ENCODE assay signal across 8 mouse cellular contexts in genomic region chr13:58274259-58274991, GRCm38 (mm10). TPM values are rescaled to one million over a fixed set of nuclear protein-coding genes. Genes with fewer than 3 reads are reported as not detected.
DNase-seq lines count a peak whose midpoint lies in the region; ATAC-seq and TF ChIP-seq lines count a peak whose summit lies in the region.

No protein-coding gene starts in this region.

- peak; percentile 60 for DNase-seq in B cell, adult 2 months
- DNase-seq in adrenal gland, postnatal 4 days (ENCODE audit: low spot score in 2 of 2), result peak; percentile 57 to 68
- peak; percentile 88 for DNase-seq in embryonic facial prominence, embryonic 14.5 days (ENCODE audit: low spot score)
- DNase-seq in heart, embryonic 10.5 days (ENCODE audit: low spot score), result peak; percentile 87
- DNase-seq in liver, embryonic 13.5 days, result peak; percentile 43

- H3K9ac ChIP-seq in embryonic facial prominence, embryonic 14.5 days (ENCODE audit: low read depth, low read length), result peak overlapping the region; percentile 84
- H3K9ac ChIP-seq in kidney, embryonic 16.5 days (replicated peaks; ENCODE audit: low read length), result peak overlapping the region; percentile 90
- peak overlapping the region; percentile 80 for H3K9ac ChIP-seq in liver, embryonic 13.5 days
- H3K9ac ChIP-seq in neural tube, embryonic 13.5 days, result peak overlapping the region; percentile 88

- H3K9me3 ChIP-seq in embryonic facial prominence, embryonic 14.5 days (ENCODE audit: control insufficient read depth, low read length), result no peaks in the 10 kb centered on the region
- no peaks in the 10 kb centered on the region for H3K9me3 ChIP-seq in heart, embryonic 10.5 days
- no peaks in the 10 kb centered on the region for H3K9me3 ChIP-seq in kidney, embryonic 16.5 days (ENCODE audit: low read length)
- no peaks in the 10 kb centered on the region for H3K9me3 ChIP-seq in liver, embryonic 13.5 days (replicated peaks)
- no peaks in the 10 kb centered on the region for H3K9me3 ChIP-seq in neural tube, embryonic 13.5 days

- H3K27ac ChIP-seq in embryonic facial prominence, embryonic 14.5 days (replicated peaks; ENCODE audit: low read depth, low read length), result peak overlapping the region; percentile 80
- peak overlapping the region; percentile 91 for H3K27ac ChIP-seq in heart, embryonic 10.5 days
- H3K27ac ChIP-seq in kidney, embryonic 16.5 days (ENCODE audit: low read length), result peak overlapping the region; percentile 81
- H3K27ac ChIP-seq in liver, embryonic 13.5 days, result no peak overlapping the region
- H3K27ac ChIP-seq in neural tube, embryonic 13.5 days (replicated peaks), result peak overlapping the region; percentile 87
- H3K27ac ChIP-seq in testis, adult 2 months (ENCODE audit: control insufficient read depth, insufficient read depth, low read depth, low read length), result peak overlapping the region; percentile 88

- peak overlapping the region; percentile 91 for H3K4me3 ChIP-seq in embryonic facial prominence, embryonic 14.5 days (ENCODE audit: low read depth, low read length)
- H3K4me3 ChIP-seq in heart, embryonic 10.5 days, result peak overlapping the region; percentile 90
- peak overlapping the region; percentile 87 for H3K4me3 ChIP-seq in kidney, embryonic 16.5 days (ENCODE audit: low read length)
- H3K4me3 ChIP-seq in liver, embryonic 13.5 days (replicated peaks), result peak overlapping the region; percentile 74
- H3K4me3 ChIP-seq in neural tube, embryonic 13.5 days, result peak overlapping the region; percentile 91
- H3K4me3 ChIP-seq in testis, adult 2 months (ENCODE audit: control insufficient read depth, low read depth, low read length), result peak overlapping the region; percentile 98

- H3K36me3 ChIP-seq in embryonic facial prominence, embryonic 14.5 days (ENCODE audit: control insufficient read depth, insufficient read depth, low read length), result no peaks in the 10 kb centered on the region
- no peaks in the 10 kb centered on the region for H3K36me3 ChIP-seq in heart, embryonic 10.5 days
- no peaks in the 10 kb centered on the region for H3K36me3 ChIP-seq in kidney, embryonic 16.5 days (ENCODE audit: insufficient read depth, low read length)
- no peaks in the 10 kb centered on the region for H3K36me3 ChIP-seq in liver, embryonic 13.5 days
- H3K36me3 ChIP-seq in neural tube, embryonic 13.5 days, result no peaks in the 10 kb centered on the region
- peaks cover 2% of the 10 kb centered on the region for H3K36me3 ChIP-seq in testis, adult 2 months (ENCODE audit: control insufficient read depth, insufficient read depth, low read length)

- ATAC-seq in embryonic facial prominence, embryonic 14.5 days (ENCODE audit: low read depth), result peak; percentile 91
- peak; percentile 87 for ATAC-seq in kidney, embryonic 16.5 days (ENCODE audit: low FRiP score, low TSS enrichment)
- ATAC-seq in liver, embryonic 13.5 days (ENCODE audit: low read depth), result peak; percentile 73
- ATAC-seq in neural tube, embryonic 13.5 days (ENCODE audit: low read depth), result peak; percentile 87

- peak overlapping the region; percentile 87 for H3K4me2 ChIP-seq in embryonic facial prominence, embryonic 14.5 days (ENCODE audit: low read depth, low read length)
- peak overlapping the region; percentile 90 for H3K4me2 ChIP-seq in kidney, embryonic 16.5 days (replicated peaks; ENCODE audit: low read depth, low read length)
- peak overlapping the region; percentile 96 for H3K4me2 ChIP-seq in liver, embryonic 13.5 days
- peak overlapping the region; percentile 74 for H3K4me2 ChIP-seq in neural tube, embryonic 13.5 days

- TF ChIP-seq POLR2A in testis, adult 2 months (IDR thresholded peaks at IDR 0.05; ENCODE audit: control insufficient read depth, low read depth, low read length), result peak; percentile 45

- WGBS in embryonic facial prominence, embryonic 14.5 days, result under 1% methylated on average over 42 of the region's 84 CpGs
- WGBS in heart, embryonic 10.5 days, result under 1% methylated on average over 84 of the region's 84 CpGs
- under 1% methylated on average over 75 of the region's 84 CpGs for WGBS in kidney, embryonic 16.5 days
- under 1% methylated on average over 72 of the region's 84 CpGs for WGBS in liver, embryonic 13.5 days (ENCODE audit: insufficient replicate concordance)
- under 1% methylated on average over 83 of the region's 84 CpGs for WGBS in neural tube, embryonic 13.5 days

- peaks cover 5% of the 10 kb centered on the region for H3K4me1 ChIP-seq in embryonic facial prominence, embryonic 14.5 days (ENCODE audit: control insufficient read depth, insufficient read depth, low read length)
- H3K4me1 ChIP-seq in heart, embryonic 10.5 days, result peaks cover 24% of the 10 kb centered on the region; the same call in 1 of the 2 replicates
- peaks cover 18% of the 10 kb centered on the region for H3K4me1 ChIP-seq in kidney, embryonic 16.5 days (ENCODE audit: insufficient read depth, low read length)
- peaks cover 22% of the 10 kb centered on the region for H3K4me1 ChIP-seq in liver, embryonic 13.5 days (replicated peaks)
- peaks cover 26% of the 10 kb centered on the region for H3K4me1 ChIP-seq in neural tube, embryonic 13.5 days (replicated peaks)
- H3K4me1 ChIP-seq in testis, adult 2 months (ENCODE audit: control insufficient read depth, insufficient read depth, low read length), result peaks cover 16% of the 10 kb centered on the region

- H3K27me3 ChIP-seq in embryonic facial prominence, embryonic 14.5 days (replicated peaks; ENCODE audit: control insufficient read depth, insufficient read depth, low read length), result no peaks in the 10 kb centered on the region
- H3K27me3 ChIP-seq in heart, embryonic 10.5 days (ENCODE audit: insufficient read depth, poor library complexity, severe bottlenecking), result peaks cover 15% of the 10 kb centered on the region
- no peaks in the 10 kb centered on the region for H3K27me3 ChIP-seq in kidney, embryonic 16.5 days (ENCODE audit: insufficient read depth, low read length)
- H3K27me3 ChIP-seq in liver, embryonic 13.5 days, result peaks cover 77% of the 10 kb centered on the region
- H3K27me3 ChIP-seq in neural tube, embryonic 13.5 days, result no peaks in the 10 kb centered on the region
- H3K27me3 ChIP-seq in testis, adult 2 months (ENCODE audit: control insufficient read depth, insufficient read depth, low read length), result no peaks in the 10 kb centered on the region

- no peak for TF ChIP-seq CTCF in testis, adult 2 months (IDR thresholded peaks at IDR 0.05; ENCODE audit: control insufficient read depth, insufficient read depth, insufficient replicate concordance, low read depth, low read length)

RNA-seq across cellular contexts. Expression of gene Gkap1, which starts 1.1 kb away (rescaled TPM):
- total RNA-seq in adrenal gland, postnatal 4 days (2021), result 10 to 100 TPM; 47.2 to 49.7 TPM
- polyA plus RNA-seq in embryonic facial prominence, embryonic 14.5 days (2014; fragmentation: Nextera tagmentation; extraction: Ambion mirVana), result 26.3 and 28.6 TPM in 2 replicates
- polyA plus RNA-seq in heart, embryonic 10.5 days (2016; fragmentation: Nextera tagmentation; extraction: Ambion mirVana), result 17.2 and 18.0 TPM in 2 replicates
- polyA plus RNA-seq in kidney, embryonic 16.5 days (2015; fragmentation: Nextera tagmentation; extraction: Ambion mirVana), result 22.5 and 25.8 TPM in 2 replicates
- 4.6 and 6.0 TPM in 2 replicates for polyA plus RNA-seq in liver, embryonic 13.5 days (2015; fragmentation: Nextera tagmentation; extraction: Ambion mirVana)
- polyA plus RNA-seq in neural tube, embryonic 13.5 days (2015; fragmentation: Nextera tagmentation; extraction: Ambion mirVana), result 29.5 and 29.7 TPM in 2 replicates
- polyA plus RNA-seq in testis, adult 2 months (2012; rRNA removed), result 195 and 220 TPM in 2 replicates

RNA-seq across cellular contexts. Expression of gene Ubqln1, which starts 59.0 kb away (rescaled TPM):
- total RNA-seq in adrenal gland, postnatal 4 days (2021), result 10 to 100 TPM; 91.1 to 93.4 TPM
- polyA plus RNA-seq in embryonic facial prominence, embryonic 14.5 days (2014; fragmentation: Nextera tagmentation; extraction: Ambion mirVana), result 89.4 and 91.9 TPM in 2 replicates
- polyA plus RNA-seq in heart, embryonic 10.5 days (2016; fragmentation: Nextera tagmentation; extraction: Ambion mirVana), result 100 and 119 TPM in 2 replicates
- polyA plus RNA-seq in kidney, embryonic 16.5 days (2015; fragmentation: Nextera tagmentation; extraction: Ambion mirVana), result 103 and 104 TPM in 2 replicates
- 46.0 and 57.4 TPM in 2 replicates for polyA plus RNA-seq in liver, embryonic 13.5 days (2015; fragmentation: Nextera tagmentation; extraction: Ambion mirVana)
- 142 and 154 TPM in 2 replicates for polyA plus RNA-seq in neural tube, embryonic 13.5 days (2015; fragmentation: Nextera tagmentation; extraction: Ambion mirVana)
- 95.2 and 117 TPM in 2 replicates for polyA plus RNA-seq in testis, adult 2 months (2012; rRNA removed)
